Mouse (Mus musculus) CH12.LX (cell line): ENCODE data around the gene Kif26b.

Experiments
- CHD1 ChIP-seq: IDR thresholded peaks from 2 replicates; pipeline ENCODE4 v1.6.1; 2012; ENCODE audit warnings: low read depth, low read length, improper control_type of control experiment, inconsistent platforms
- CTCF ChIP-seq, 2 experiments: IDR thresholded peaks in 1 of 2; conservative IDR thresholded peaks in 1 of 2; 2 replicates each; pipeline ENCODE4 v1.5.1; 2011 to 2012; ENCODE audit warnings: low read depth in 2 of 2, low read length in 2 of 2, improper control_type of control experiment in 1 of 2, inconsistent platforms in 1 of 2, mild to moderate bottlenecking in 1 of 2, moderate library complexity in 1 of 2
- E2F4 ChIP-seq: IDR thresholded peaks from 2 replicates; pipeline ENCODE4 v1.6.1; 2011; ENCODE audit warnings: low read depth, low read length, improper control_type of control experiment; ENCODE audit not compliant: insufficient replicate concordance
- JUN ChIP-seq: IDR thresholded peaks from 2 replicates; pipeline ENCODE4 v1.6.1; 2011; ENCODE audit warnings: low read depth, mild to moderate bottlenecking, low read length, improper control_type of control experiment, moderate library complexity; ENCODE audit not compliant: insufficient read depth
- MAFK ChIP-seq: IDR thresholded peaks from 2 replicates; pipeline ENCODE4 v1.6.1; 2011; ENCODE audit warnings: low read length, improper control_type of control experiment; ENCODE audit not compliant: insufficient replicate concordance
- MAX ChIP-seq: IDR thresholded peaks from 2 replicates; pipeline ENCODE4 v1.6.1; 2011; ENCODE audit warnings: low read length, improper control_type of control experiment
- MEF2A ChIP-seq: IDR thresholded peaks from 2 replicates; pipeline ENCODE4 v1.6.1; 2014; ENCODE audit warnings: low read depth, mild to moderate bottlenecking, inconsistent platforms, low read length, improper control_type of control experiment, borderline replicate concordance
- POLR2A ChIP-seq: IDR thresholded peaks from 2 replicates; pipeline ENCODE4 v1.6.1; 2011; ENCODE audit warnings: low read depth, mild to moderate bottlenecking, improper control_type of control experiment, low read length

- TF ChIP-seq CHD1 (no peak), MAX (no peak), CTCF (conservative IDR thresholded peaks at IDR 0.05 in 1 of 2, IDR thresholded peaks at IDR 0.05 in 1 of 2; ENCODE audit: low read depth in 2 of 2, low read length in 2 of 2) (no peak), MEF2A (no peak), MAFK (no peak), POLR2A (no peak), JUN (no peak), E2F4 (no peak)
These were observed 363.5 kb downstream of the Kif26b start for GRCm38 (mm10) chr1:178892376-178892775.
